Mouse (Mus musculus) C2C12 (cell line): ENCODE measurements around the gene Tomm20l. TPM values are rescaled to one million over a fixed set of nuclear protein-coding genes. Genes with fewer than 3 reads are reported as not detected.

Experiments used
- H3K27me3 ChIP-seq: one replicate; pipeline ENCODE4 v1.6.1; 2011; ENCODE audit not compliant: control insufficient read depth, insufficient read depth, insufficient read length
- H3K36me3 ChIP-seq: one replicate; pipeline ENCODE4 v1.6.1; 2011; ENCODE audit not compliant: control insufficient read depth, insufficient read depth
- H3K4me3 ChIP-seq: one replicate; pipeline ENCODE4 v1.5.1; 2011; ENCODE audit warnings: mild to moderate bottlenecking, control low read depth; ENCODE audit not compliant: poor library complexity, insufficient read depth, severe bottlenecking
- H3K79me2 ChIP-seq: one replicate; pipeline ENCODE4 v1.6.1; 2011; ENCODE audit not compliant: control insufficient read depth, insufficient read depth
- H3K79me3 ChIP-seq: one replicate; pipeline ENCODE4 v1.6.1; 2011; ENCODE audit warnings: low read depth, control low read depth
- H3ac ChIP-seq: one replicate; pipeline ENCODE3; 2011; ENCODE audit warnings: low read depth; ENCODE audit not compliant: control insufficient read depth, insufficient read length
- CEBPB ChIP-seq: IDR thresholded peaks from one replicate; pipeline ENCODE4 v1.6.1; 2011; ENCODE audit warnings: low read depth, mild to moderate bottlenecking, control low read depth, moderate library complexity
- CTCF ChIP-seq: IDR thresholded peaks from one replicate; pipeline ENCODE4 v1.5.1; 2011; ENCODE audit not compliant: control insufficient read depth, insufficient read depth, insufficient read length
- FOSL1 ChIP-seq: IDR thresholded peaks from one replicate; pipeline ENCODE4 v1.8.0; 2011; ENCODE audit warnings: mild to moderate bottlenecking, low read length; ENCODE audit not compliant: poor library complexity, insufficient read depth, severe bottlenecking
- MAX ChIP-seq: IDR thresholded peaks from one replicate; pipeline ENCODE4 v1.6.1; 2011; ENCODE audit warnings: mild to moderate bottlenecking, control low read depth
- MYOD1 ChIP-seq: IDR thresholded peaks from one replicate; pipeline ENCODE4 v1.6.1; 2011; ENCODE audit warnings: low read depth; ENCODE audit not compliant: control insufficient read depth, insufficient read length
- MYOG ChIP-seq: IDR thresholded peaks from one replicate; pipeline ENCODE4 v1.6.1; 2011; ENCODE audit not compliant: control insufficient read depth, insufficient read length; ENCODE audit errors: extremely low read depth
- USF1 ChIP-seq: IDR thresholded peaks from one replicate; pipeline ENCODE4 v1.6.1; 2011; ENCODE audit warnings: low read depth, mild to moderate bottlenecking, control low read depth, moderate library complexity
- polyA plus RNA-seq: library from polyadenylated mRNA; unstranded; fragments of >200 nt; fragmentation: generic; extraction: Trizol; gene quantifications from one replicate; pipeline ENCODE4 v1.2.1, GENCODE M21; 2012; ENCODE audit warnings: missing spikeins

The Tomm20l gene
- polyA plus RNA-seq, 1 experiment, result not detected

- no peak overlapping the region for H3K4me3 ChIP-seq
- no peak overlapping the region for H3ac ChIP-seq
- H3K79me3 ChIP-seq, result peaks cover 14% of the 10 kb centered on the region
- H3K36me3 ChIP-seq, result peaks cover 22% of the 10 kb centered on the region
- TF ChIP-seq MYOG (no peak), MYOD1 (no peak), CEBPB (no peak), CTCF (no peak), USF1 (no peak), MAX (no peak), FOSL1 (no peak)
- no peaks in the 10 kb centered on the region for H3K27me3 ChIP-seq
- H3K79me2 ChIP-seq, result peaks cover 29% of the 10 kb centered on the region
Observed at GRCm38 (mm10) chr12:71141189-71141588, 30.0 kb downstream of the Tomm20l start.

GRCm38 (mm10) chr12:71147641-71148040 is 36.4 kb downstream of the Tomm20l start:
- H3K36me3 ChIP-seq, result peaks cover 20% of the 10 kb centered on the region

GRCm38 (mm10) chr12:71148801-71149200 is 37.6 kb downstream of the Tomm20l start:
- H3K79me2 ChIP-seq, result no peaks in the 10 kb centered on the region
- no peaks in the 10 kb centered on the region for H3K27me3 ChIP-seq
- no peaks in the 10 kb centered on the region for H3K79me3 ChIP-seq
- H3K36me3 ChIP-seq, result peaks cover 28% of the 10 kb centered on the region
- H3K4me3 ChIP-seq, result no peak overlapping the region
- H3ac ChIP-seq, result no peak overlapping the region
- TF ChIP-seq MYOG (no peak), USF1 (no peak), FOSL1 (no peak), CEBPB (no peak), CTCF (no peak), MAX (no peak), MYOD1 (no peak)

More at GRCm38 (mm10) chr12:71147641-71148040, 36.4 kb downstream of the Tomm20l start:
- Histone ChIP-seq H3K4me3 (no peak overlapping the region), H3K79me2 (no peaks in the 10 kb centered on the region), H3K79me3 (no peaks in the 10 kb centered on the region), H3ac (no peak overlapping the region), H3K27me3 (no peaks in the 10 kb centered on the region)
- TF ChIP-seq USF1, result no peak
- TF ChIP-seq CEBPB, result no peak
- TF ChIP-seq MYOG, result no peak
- TF ChIP-seq MAX, result no peak
- no peak for TF ChIP-seq CTCF
- no peak for TF ChIP-seq FOSL1
- no peak for TF ChIP-seq MYOD1

GRCm38 (mm10) chr12:71149456-71149855 is 38.2 kb downstream of the Tomm20l start:
- H3K36me3 ChIP-seq, result peaks cover 28% of the 10 kb centered on the region
- no peak overlapping the region for H3K4me3 ChIP-seq
- TF ChIP-seq MYOG, result no peak
- TF ChIP-seq MAX, result no peak
- no peak for TF ChIP-seq CTCF
- no peak for TF ChIP-seq FOSL1
- TF ChIP-seq USF1, result no peak
- no peak for TF ChIP-seq MYOD1
- TF ChIP-seq CEBPB, result no peak
- H3K79me3 ChIP-seq, result no peaks in the 10 kb centered on the region
- H3ac ChIP-seq, result no peak overlapping the region
- no peaks in the 10 kb centered on the region for H3K79me2 ChIP-seq
- no peaks in the 10 kb centered on the region for H3K27me3 ChIP-seq

GRCm38 (mm10) chr12:71150167-71150566 is 38.9 kb downstream of the Tomm20l start:
- Histone ChIP-seq H3K79me3 (no peaks in the 10 kb centered on the region), H3ac (no peak overlapping the region), H3K79me2 (no peaks in the 10 kb centered on the region), H3K27me3 (no peaks in the 10 kb centered on the region), H3K36me3 (peaks cover 28% of the 10 kb centered on the region), H3K4me3 (no peak overlapping the region)
- no peak for TF ChIP-seq MAX
- TF ChIP-seq MYOG, result no peak
- no peak for TF ChIP-seq CTCF
- TF ChIP-seq USF1, result no peak
- no peak for TF ChIP-seq CEBPB
- no peak for TF ChIP-seq MYOD1

- no peak for TF ChIP-seq MAX
- no peak for TF ChIP-seq MYOD1
- no peak for TF ChIP-seq USF1
- TF ChIP-seq FOSL1, result no peak
- TF ChIP-seq CTCF, result no peak
- no peak for TF ChIP-seq MYOG
- TF ChIP-seq CEBPB, result no peak
- no peaks in the 10 kb centered on the region for H3K27me3 ChIP-seq
- no peak overlapping the region for H3K4me3 ChIP-seq
- no peaks in the 10 kb centered on the region for H3K79me2 ChIP-seq
- H3K79me3 ChIP-seq, result no peaks in the 10 kb centered on the region
- H3K36me3 ChIP-seq, result peaks cover 38% of the 10 kb centered on the region
- no peak overlapping the region for H3ac ChIP-seq
Observed at GRCm38 (mm10) chr12:71154979-71155378, 43.8 kb downstream of the Tomm20l start.
